Mouse (Mus musculus) olfactory bulb, adult 2 months (tissue): ENCODE data around the gene Bmp4.

Experiments
- CTCF ChIP-seq: fragments of 200-500 bp; IDR thresholded peaks from 2 replicates; pipeline ENCODE4 v1.5.1; 2012; ENCODE audit warnings: low read depth, mild to moderate bottlenecking, low read length, moderate library complexity; ENCODE audit not compliant: insufficient read depth
- POLR2A ChIP-seq: fragments of 200-500 bp; IDR thresholded peaks from 2 replicates; pipeline ENCODE4 v1.6.1; 2012; ENCODE audit warnings: mild to moderate bottlenecking, low read depth, low read length, moderate library complexity; ENCODE audit not compliant: insufficient read depth

GRCm38 (mm10) chr14:46421823-46422222, 31.4 kb upstream of the Bmp4 start:
- TF ChIP-seq POLR2A (no peak), CTCF (no peak)
